Mouse (Mus musculus) CH12.LX (cell line): ENCODE measurements at regions not wholly inside any gene's neighbourhood (a gene's known extent, or its start where the extent isn't known, plus 50 kb on each side); places are given as distances from the start of the nearest gene placed in this dataset.

ENCODE experiments used
- DNase-seq: peaks from one replicate; pipeline ENCODE4 v3.0.0-alpha.2; 2013; ENCODE audit errors: extremely low read depth
- H3K27ac ChIP-seq: 2 replicates; pipeline ENCODE4 v1.5.1; 2012; ENCODE audit warnings: low read depth, mild to moderate bottlenecking, control low read depth, moderate library complexity; ENCODE audit not compliant: insufficient read depth
- H3K27me3 ChIP-seq: replicated peaks from 2 replicates; pipeline ENCODE3; 2012; ENCODE audit warnings: inconsistent platforms
- H3K36me3 ChIP-seq, 2 experiments: replicated peaks in 1 of 2; 2 replicates each; pipeline versions ENCODE3 to v1.6.1; 2012; ENCODE audit warnings: inconsistent platforms in 1 of 2, low read length in 1 of 2, mild to moderate bottlenecking in 1 of 2, mixed read lengths in 1 of 2, moderate library complexity in 1 of 2; ENCODE audit not compliant: control insufficient read depth in 1 of 2, insufficient read depth in 1 of 2
- H3K4me1 ChIP-seq, 2 experiments: 2 replicates each; pipeline ENCODE4 v1.6.1; 2012; ENCODE audit warnings: inconsistent platforms in 1 of 2, moderate library complexity in 1 of 2; ENCODE audit not compliant: insufficient read depth in 2 of 2, control insufficient read depth in 1 of 2
- H3K4me2 ChIP-seq: 2 replicates; pipeline ENCODE4 v1.6.1; 2012; ENCODE audit warnings: low read depth, mild to moderate bottlenecking, control low read depth; ENCODE audit not compliant: poor library complexity, insufficient read depth, severe bottlenecking
- H3K4me3 ChIP-seq, 3 experiments: fragments of 150-350 bp in 1 of 3; sonication (generic) in 1 of 3; replicated peaks in 1 of 3; 2 replicates each; pipeline versions ENCODE3 to v1.5.1; 2011 to 2012; ENCODE audit warnings: low read depth in 2 of 3, low read length in 2 of 3, mild to moderate bottlenecking in 2 of 3, moderate library complexity in 2 of 3, control low read depth in 1 of 3, improper control_type of control experiment in 1 of 3, inconsistent platforms in 1 of 3, mixed read lengths in 1 of 3; ENCODE audit not compliant: poor library complexity in 1 of 3
- H3K79me2 ChIP-seq: replicated peaks from 2 replicates; pipeline ENCODE4 v1.6.1; 2012; ENCODE audit warnings: mild to moderate bottlenecking, moderate library complexity; ENCODE audit not compliant: control insufficient read depth, poor library complexity, insufficient read depth, severe bottlenecking; ENCODE audit errors: extremely low read depth
- H3K9ac ChIP-seq: 2 replicates; pipeline ENCODE4 v1.6.1; 2012; ENCODE audit warnings: low read depth, mild to moderate bottlenecking, control low read depth, moderate library complexity; ENCODE audit not compliant: insufficient read depth
- H3K9me3 ChIP-seq: replicated peaks from 2 replicates; pipeline ENCODE3; 2012; ENCODE audit warnings: low read length, inconsistent platforms, mixed read lengths
- CHD2 ChIP-seq: IDR thresholded peaks from 2 replicates; pipeline ENCODE4 v1.6.1; 2011; ENCODE audit warnings: low read length, improper control_type of control experiment
- ELF1 ChIP-seq: IDR thresholded peaks from 2 replicates; pipeline ENCODE4 v1.6.1; 2014; ENCODE audit warnings: low read depth, mild to moderate bottlenecking, inconsistent platforms, low read length, improper control_type of control experiment
- JUN ChIP-seq: IDR thresholded peaks from 2 replicates; pipeline ENCODE4 v1.6.1; 2011; ENCODE audit warnings: low read depth, mild to moderate bottlenecking, low read length, improper control_type of control experiment, moderate library complexity; ENCODE audit not compliant: insufficient read depth
- KAT2A ChIP-seq: IDR thresholded peaks from 2 replicates; pipeline ENCODE4 v1.6.1; 2012; ENCODE audit warnings: low read length, improper control_type of control experiment, inconsistent platforms; ENCODE audit not compliant: insufficient replicate concordance
- NRF1 ChIP-seq: IDR thresholded peaks from 2 replicates; pipeline ENCODE4 v1.6.1; 2014; ENCODE audit warnings: low read depth, mild to moderate bottlenecking, inconsistent platforms, low read length, improper control_type of control experiment, moderate library complexity
- PAX5 ChIP-seq: IDR thresholded peaks from 2 replicates; pipeline ENCODE4 v1.6.1; 2012; ENCODE audit warnings: low read length, inconsistent platforms, mixed read lengths
- POLR2AphosphoS2 ChIP-seq: IDR thresholded peaks from 2 replicates; pipeline ENCODE4 v1.6.1; 2011; ENCODE audit warnings: low read depth, low read length, improper control_type of control experiment
- TBP ChIP-seq: conservative IDR thresholded peaks from 2 replicates; pipeline ENCODE4 v1.6.1; 2011; ENCODE audit warnings: low read depth, low read length, improper control_type of control experiment
- TCF12 ChIP-seq: IDR thresholded peaks from 2 replicates; pipeline ENCODE4 v1.6.1; 2014; ENCODE audit warnings: low read depth, mild to moderate bottlenecking, inconsistent platforms, low read length, improper control_type of control experiment
- USF1 ChIP-seq: IDR thresholded peaks from 2 replicates; pipeline ENCODE4 v1.6.1; 2014; ENCODE audit warnings: low read depth, mild to moderate bottlenecking, inconsistent platforms, low read length, improper control_type of control experiment
- dilution Hi-C: fragments of 300-500 bp; cut with MboI; formaldehyde crosslinking; loops from 2 replicates; pipeline ENCODE4 v1.14.3; 2020; ENCODE audit warnings: low sequenced_read_pairs; ENCODE audit not compliant: extremely low pct_unique_long_range_greater_than_20kb, extremely low pct_ligation_motif_present
- in situ Hi-C: fragments of 300-500 bp; cut with MboI; formaldehyde crosslinking; loops from 3 replicates; pipeline ENCODE4 v1.14.3; 2019; ENCODE audit warnings: low sequenced_read_pairs, low pct_ligation_motif_present, low pct_unique_long_range_greater_than_20kb, mixed read lengths

DNA sequence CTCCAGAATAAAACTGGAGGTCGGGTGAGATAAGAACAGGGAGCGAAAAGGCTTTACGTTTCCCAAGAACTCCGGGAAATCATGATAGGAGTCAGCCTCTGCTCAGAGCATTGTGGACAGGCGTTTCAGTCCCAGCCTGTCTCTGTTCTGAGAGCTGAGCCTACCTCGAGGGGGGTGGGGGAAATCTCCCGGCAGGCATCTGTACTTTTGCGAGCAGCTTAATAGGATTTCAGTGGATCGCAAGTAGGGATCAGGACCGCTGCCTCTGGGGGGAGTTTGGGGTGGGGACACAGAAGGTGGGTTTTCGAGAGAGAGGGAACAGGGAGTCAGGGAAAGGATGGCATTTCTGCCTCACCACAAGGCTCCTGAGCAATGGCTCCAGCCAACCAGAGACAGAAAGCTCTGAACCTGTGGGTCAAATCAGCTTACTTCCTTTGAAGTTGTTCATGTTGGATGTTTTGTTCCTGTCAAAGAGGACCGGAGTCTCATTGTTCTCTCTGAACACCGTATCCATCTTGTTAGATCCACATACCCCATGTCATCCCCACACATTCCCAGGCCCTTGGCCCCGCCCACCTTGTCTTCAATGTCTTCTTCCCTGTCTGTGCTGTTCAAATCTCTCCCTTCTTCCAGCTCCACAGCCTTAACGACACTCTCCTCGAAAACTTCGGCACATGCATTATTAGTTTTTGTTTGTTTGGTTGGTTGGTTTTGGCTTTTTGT lies 109.5 kb downstream of the Trim29 start:
- Histone ChIP-seq H3K36me3 (no peaks in the 10 kb centered on the region), H3K27me3 (peaks cover 90% of the 10 kb centered on the region), H3K9me3 (no peaks in the 10 kb centered on the region), H3K4me2 (no peak overlapping the region), H3K4me3 (no peak overlapping the region), H3K9ac (no peak overlapping the region), H3K79me2 (no peaks in the 10 kb centered on the region), H3K27ac (no peak overlapping the region), H3K4me1 (no peaks in the 10 kb centered on the region)
- no peak for TF ChIP-seq PAX5
- in situ Hi-C loops = no loop called here
- dilution Hi-C loops = no loop called here
- no peak for DNase-seq

DNA sequence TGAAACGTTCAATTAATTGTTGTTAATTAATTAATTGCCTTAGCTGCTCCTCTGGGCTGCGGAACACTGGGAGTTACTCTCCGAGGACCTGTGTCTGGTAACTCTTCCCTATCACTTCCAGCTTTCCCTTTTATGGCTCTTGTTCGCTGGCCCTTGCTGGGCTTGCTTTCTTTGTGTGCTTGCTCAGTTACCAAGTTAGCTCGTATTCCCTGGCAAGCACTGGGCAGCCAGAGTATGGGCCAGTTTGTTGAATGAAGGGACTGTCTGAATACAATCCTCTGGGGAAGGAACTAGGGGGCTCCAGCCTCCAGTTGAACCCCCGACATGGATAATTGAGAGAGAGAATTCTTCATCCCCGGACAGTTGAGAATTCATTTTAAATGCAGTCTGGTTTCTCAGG lies 116.4 kb downstream of the Trim29 start:
- Histone ChIP-seq H3K4me1 (no peaks in the 10 kb centered on the region), H3K36me3 (no peaks in the 10 kb centered on the region), H3K4me2 (no peak overlapping the region), H3K27ac (no peak overlapping the region), H3K4me3 (no peak overlapping the region), H3K27me3 (peaks cover 87% of the 10 kb centered on the region), H3K79me2 (no peaks in the 10 kb centered on the region), H3K9me3 (no peaks in the 10 kb centered on the region), H3K9ac (no peak overlapping the region)
- no peak for DNase-seq
- dilution Hi-C loops (no loop called here), in situ Hi-C loops (no loop called here)
- TF ChIP-seq TCF12 (no peak), KAT2A (no peak), USF1 (no peak), ELF1 (no peak), NRF1 (no peak)

DNA sequence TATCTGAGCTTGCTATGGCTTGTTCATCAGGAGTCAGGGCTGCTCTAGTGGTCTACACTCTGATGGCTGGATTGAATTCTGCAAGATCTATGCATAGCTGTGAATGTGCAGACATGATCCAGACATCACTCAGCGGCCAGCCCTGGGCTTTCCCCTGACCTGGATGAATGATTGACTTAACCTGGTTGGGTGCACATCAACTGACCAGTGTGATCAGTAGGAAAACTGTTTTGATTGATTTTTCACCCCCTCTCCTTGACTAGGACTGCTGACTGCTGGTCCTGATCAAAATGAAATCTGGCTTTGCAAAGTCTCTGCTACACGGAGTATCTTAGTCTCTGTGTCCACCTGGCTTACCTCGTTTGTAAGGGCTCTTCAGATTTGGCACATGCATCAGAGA lies 123.3 kb downstream of the Trim29 start:
- in situ Hi-C loops = no loop called here
- peaks cover 2% of the 10 kb centered on the region for H3K9me3 ChIP-seq
- no peak overlapping the region for H3K27ac ChIP-seq
- DNase-seq = no peak
- no peaks in the 10 kb centered on the region for H3K36me3 ChIP-seq
- no peak overlapping the region for H3K9ac ChIP-seq
- TF ChIP-seq JUN (no peak), USF1 (no peak), TBP (no peak), POLR2AphosphoS2 (no peak), CHD2 (no peak)
- TF ChIP-seq, all 38 proteins: peak for 0
- Histone ChIP-seq H3K4me1 (no peaks in the 10 kb centered on the region), H3K27me3 (peaks cover 79% of the 10 kb centered on the region), H3K79me2 (no peaks in the 10 kb centered on the region), H3K4me2 (no peak overlapping the region), H3K4me3 (no peak overlapping the region)
- dilution Hi-C loops = no loop called here
